Mouse (Mus musculus): ENCODE measurements at regions not wholly inside any gene's neighbourhood (a gene's known extent, or its start where the extent isn't known, plus 50 kb on each side); places are given as distances from the start of the nearest gene placed in this dataset.

GRCm38 (mm10) chr13:59915734-59916133 lies 92.8 kb upstream of the Tut7 start:
- WGBS: 76% methylated on average over 7 of the region's 7 CpGs
- no peaks in the 10 kb centered on the region for H3K36me3 ChIP-seq (ENCODE audit: control insufficient read depth, insufficient read depth, low read length)

GRCm38 (mm10) chr13:59910179-59911071 lies 87.5 kb upstream of the Tut7 start:
- 52% methylated on average over 8 of the region's 8 CpGs for WGBS
- Histone ChIP-seq H3K4me2 (replicated peaks; ENCODE audit: low read depth) (no peak overlapping the region), H3K27ac (replicated peaks) (no peak overlapping the region), H3K4me1 (replicated peaks; ENCODE audit: control insufficient read depth, insufficient read depth) (no peaks in the 10 kb centered on the region), H3K4me3 (ENCODE audit: low read depth, low read length) (no peak overlapping the region), H3K9me3 (ENCODE audit: control insufficient read depth, low read length) (no peaks in the 10 kb centered on the region), H3K27me3 (ENCODE audit: control insufficient read depth, insufficient read depth, low read length) (no peaks in the 10 kb centered on the region), H3K9ac (ENCODE audit: low read length) (no peak overlapping the region), H3K36me3 (ENCODE audit: control insufficient read depth, insufficient read depth, low read length) (no peaks in the 10 kb centered on the region)
- ATAC-seq (ENCODE audit: low FRiP score, low TSS enrichment) (no peak), DNase-seq (ENCODE audit: low spot score) (no peak)
- TF ChIP-seq EP300 (optimal IDR thresholded peaks at IDR 0.05) (no peak), CTCF (IDR thresholded peaks at IDR 0.05; ENCODE audit: low read depth) (no peak)

More at GRCm38 (mm10) chr13:59915734-59916133, 92.8 kb upstream of the Tut7 start:
- H3K9me3 ChIP-seq (ENCODE audit: control insufficient read depth, low read length): no peaks in the 10 kb centered on the region
- no peaks in the 10 kb centered on the region for H3K27me3 ChIP-seq (ENCODE audit: control insufficient read depth, insufficient read depth, low read length)
- H3K4me2 ChIP-seq (replicated peaks; ENCODE audit: low read depth): no peak overlapping the region
- TF ChIP-seq EP300 (optimal IDR thresholded peaks at IDR 0.05): no peak
- TF ChIP-seq CTCF (IDR thresholded peaks at IDR 0.05; ENCODE audit: low read depth): no peak
- ATAC-seq (ENCODE audit: low FRiP score, low TSS enrichment): no peak
- no peak for DNase-seq (ENCODE audit: low spot score)
- H3K27ac ChIP-seq (replicated peaks): no peak overlapping the region
- H3K4me1 ChIP-seq (replicated peaks; ENCODE audit: control insufficient read depth, insufficient read depth): no peaks in the 10 kb centered on the region
- no peak overlapping the region for H3K4me3 ChIP-seq (ENCODE audit: low read depth, low read length)
- H3K9ac ChIP-seq (ENCODE audit: low read length): no peak overlapping the region

- DNase-seq (ENCODE audit: low spot score) (no peak), ATAC-seq (ENCODE audit: low FRiP score, low TSS enrichment) (no peak)
- no peak for TF ChIP-seq CTCF (IDR thresholded peaks at IDR 0.05; ENCODE audit: low read depth)
- no peak for TF ChIP-seq EP300 (optimal IDR thresholded peaks at IDR 0.05)
- Histone ChIP-seq H3K4me2 (replicated peaks; ENCODE audit: low read depth) (no peak overlapping the region), H3K4me1 (replicated peaks; ENCODE audit: control insufficient read depth, insufficient read depth) (no peaks in the 10 kb centered on the region), H3K27me3 (ENCODE audit: control insufficient read depth, insufficient read depth, low read length) (no peaks in the 10 kb centered on the region), H3K9me3 (ENCODE audit: control insufficient read depth, low read length) (no peaks in the 10 kb centered on the region), H3K27ac (replicated peaks) (no peak overlapping the region), H3K9ac (ENCODE audit: low read length) (no peak overlapping the region), H3K36me3 (ENCODE audit: control insufficient read depth, insufficient read depth, low read length) (no peaks in the 10 kb centered on the region), H3K4me3 (ENCODE audit: low read depth, low read length) (no peak overlapping the region)
- 78% methylated on average over 4 of the region's 4 CpGs for WGBS
Measured at GRCm38 (mm10) chr13:59909400-59909799, 86.5 kb upstream of the Tut7 start.

GRCm38 (mm10) chr13:59908786-59909185 lies 85.8 kb upstream of the Tut7 start:
- Histone ChIP-seq H3K4me1 (replicated peaks; ENCODE audit: control insufficient read depth, insufficient read depth) (no peaks in the 10 kb centered on the region), H3K9me3 (ENCODE audit: control insufficient read depth, low read length) (no peaks in the 10 kb centered on the region), H3K9ac (ENCODE audit: low read length) (no peak overlapping the region), H3K27me3 (ENCODE audit: control insufficient read depth, insufficient read depth, low read length) (no peaks in the 10 kb centered on the region), H3K4me3 (ENCODE audit: low read depth, low read length) (no peak overlapping the region), H3K36me3 (ENCODE audit: control insufficient read depth, insufficient read depth, low read length) (no peaks in the 10 kb centered on the region), H3K4me2 (replicated peaks; ENCODE audit: low read depth) (no peak overlapping the region), H3K27ac (replicated peaks) (no peak overlapping the region)
- WGBS: 79% methylated on average over 4 of the region's 4 CpGs
- ATAC-seq (ENCODE audit: low FRiP score, low TSS enrichment) (no peak), DNase-seq (ENCODE audit: low spot score) (no peak)
- TF ChIP-seq EP300 (optimal IDR thresholded peaks at IDR 0.05) (no peak), CTCF (IDR thresholded peaks at IDR 0.05; ENCODE audit: low read depth) (no peak)

GRCm38 (mm10) chr13:59905488-59905887 lies 82.5 kb upstream of the Tut7 start:
- H3K9ac ChIP-seq (ENCODE audit: low read length): no peak overlapping the region
- no peak for DNase-seq (ENCODE audit: low spot score)
- H3K36me3 ChIP-seq (ENCODE audit: control insufficient read depth, insufficient read depth, low read length): no peaks in the 10 kb centered on the region
- H3K27me3 ChIP-seq (ENCODE audit: control insufficient read depth, insufficient read depth, low read length): no peaks in the 10 kb centered on the region
- H3K9me3 ChIP-seq (ENCODE audit: control insufficient read depth, low read length): no peaks in the 10 kb centered on the region
- no peak overlapping the region for H3K4me3 ChIP-seq (ENCODE audit: low read depth, low read length)
- H3K4me1 ChIP-seq (replicated peaks; ENCODE audit: control insufficient read depth, insufficient read depth): no peaks in the 10 kb centered on the region
- 82% methylated on average over 3 of the region's 3 CpGs for WGBS
- no peak overlapping the region for H3K27ac ChIP-seq (replicated peaks)
- no peak overlapping the region for H3K4me2 ChIP-seq (replicated peaks; ENCODE audit: low read depth)
- TF ChIP-seq EP300 (optimal IDR thresholded peaks at IDR 0.05) (no peak), CTCF (IDR thresholded peaks at IDR 0.05; ENCODE audit: low read depth) (no peak)
- no peak for ATAC-seq (ENCODE audit: low FRiP score, low TSS enrichment)

GRCm38 (mm10) chr13:59904415-59904814 lies 81.5 kb upstream of the Tut7 start:
- no peak for DNase-seq (ENCODE audit: low spot score)
- ATAC-seq (ENCODE audit: low FRiP score, low TSS enrichment): no peak

More at GRCm38 (mm10) chr13:59904415-59904814, 81.5 kb upstream of the Tut7 start:
- H3K9me3 ChIP-seq (ENCODE audit: control insufficient read depth, low read length): no peaks in the 10 kb centered on the region
- no peaks in the 10 kb centered on the region for H3K27me3 ChIP-seq (ENCODE audit: control insufficient read depth, insufficient read depth, low read length)
- no peak overlapping the region for H3K9ac ChIP-seq (ENCODE audit: low read length)
- H3K4me3 ChIP-seq (ENCODE audit: low read depth, low read length): no peak overlapping the region
- H3K36me3 ChIP-seq (ENCODE audit: control insufficient read depth, insufficient read depth, low read length): no peaks in the 10 kb centered on the region
- TF ChIP-seq CTCF (IDR thresholded peaks at IDR 0.05; ENCODE audit: low read depth) (no peak), EP300 (optimal IDR thresholded peaks at IDR 0.05) (no peak)
- no peak overlapping the region for H3K4me2 ChIP-seq (replicated peaks; ENCODE audit: low read depth)
- WGBS: 64% methylated on average over 1 of the region's 1 CpGs
- no peak overlapping the region for H3K27ac ChIP-seq (replicated peaks)
- H3K4me1 ChIP-seq (replicated peaks; ENCODE audit: control insufficient read depth, insufficient read depth): no peaks in the 10 kb centered on the region
